Mouse (Mus musculus): Measurements from ENCODE around the gene Olfr173.

DNA sequence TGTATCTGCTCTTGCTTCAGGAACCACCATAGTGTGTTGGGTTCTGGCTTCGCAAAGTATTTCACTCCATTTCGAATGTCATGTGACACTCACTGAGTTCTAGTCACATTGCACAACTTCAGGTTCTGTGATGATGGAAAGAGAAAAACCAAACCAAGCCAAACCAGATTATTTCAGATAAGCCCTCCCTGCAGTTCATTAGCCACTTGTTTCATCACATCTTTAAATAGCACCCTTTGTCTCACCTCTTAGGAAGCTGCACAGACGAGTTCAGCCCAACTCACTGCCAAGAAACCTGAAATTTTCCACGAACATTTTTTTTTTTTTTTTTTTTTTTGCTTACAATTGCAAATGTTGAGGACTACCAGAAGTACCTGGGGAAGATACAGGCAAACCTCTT is 53.4 kb downstream of the Olfr173 start:
- TF ChIP-seq CTCF (IDR thresholded peaks at IDR 0.05; ENCODE audit: low read depth, low read length) (no peak), GATA1 (IDR thresholded peaks at IDR 0.05; ENCODE audit: borderline replicate concordance, low read length) (no peak), TAL1 (conservative IDR thresholded peaks at IDR 0.05; ENCODE audit: low read depth, low read length) (no peak), POLR2AphosphoS5 (IDR thresholded peaks at IDR 0.05; ENCODE audit: insufficient replicate concordance, low read depth, low read length) (no peak)
